Mouse (Mus musculus) thymus, postnatal 36 days (tissue): Measurements from ENCODE around the gene Mboat7.

Source experiments
- DNase-seq, 2 experiments: peaks; one replicate each; pipeline ENCODE4 v3.0.0; 2022; ENCODE audit warnings: mixed read lengths in 2 of 2

Mboat7 gene

DNA sequence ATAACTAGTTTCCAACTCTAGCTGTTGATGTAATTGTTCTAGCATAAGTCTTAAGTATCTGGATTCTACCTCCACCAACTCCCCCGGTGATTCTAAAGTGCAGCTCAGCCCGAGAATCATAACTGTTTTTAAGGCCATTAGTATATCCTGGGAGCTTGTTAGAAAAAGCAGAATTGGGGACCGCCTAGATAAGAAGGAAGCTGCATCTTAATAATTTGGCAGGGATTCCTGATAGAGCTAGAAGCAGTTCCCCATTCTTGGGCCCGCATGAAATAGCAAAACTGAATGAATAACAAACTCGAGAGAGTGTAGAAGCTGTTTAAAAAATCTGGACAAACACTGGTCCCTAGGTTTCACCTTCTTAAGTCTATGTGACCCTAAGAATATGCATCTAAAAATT lies 49.9 kb downstream of the Mboat7 start:
- no peak for DNase-seq

DNA sequence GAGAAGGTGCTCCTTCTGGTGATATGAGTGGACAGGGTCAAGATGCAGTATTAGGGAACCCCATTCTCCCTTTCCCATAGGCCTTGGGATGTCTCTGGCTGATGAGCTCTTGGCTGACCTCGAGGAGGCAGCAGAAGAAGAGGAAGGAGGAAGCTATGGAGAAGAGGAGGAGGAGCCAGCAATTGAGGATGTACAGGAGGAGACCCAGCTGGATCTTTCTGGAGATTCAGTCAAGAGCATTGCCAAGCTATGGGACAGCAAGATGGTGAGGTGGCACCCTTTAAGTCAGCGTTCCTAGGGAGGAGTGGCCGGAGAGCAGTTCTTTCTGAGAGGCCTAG lies 62.9 kb downstream of the Mboat7 start:
- DNase-seq = no peak

DNA sequence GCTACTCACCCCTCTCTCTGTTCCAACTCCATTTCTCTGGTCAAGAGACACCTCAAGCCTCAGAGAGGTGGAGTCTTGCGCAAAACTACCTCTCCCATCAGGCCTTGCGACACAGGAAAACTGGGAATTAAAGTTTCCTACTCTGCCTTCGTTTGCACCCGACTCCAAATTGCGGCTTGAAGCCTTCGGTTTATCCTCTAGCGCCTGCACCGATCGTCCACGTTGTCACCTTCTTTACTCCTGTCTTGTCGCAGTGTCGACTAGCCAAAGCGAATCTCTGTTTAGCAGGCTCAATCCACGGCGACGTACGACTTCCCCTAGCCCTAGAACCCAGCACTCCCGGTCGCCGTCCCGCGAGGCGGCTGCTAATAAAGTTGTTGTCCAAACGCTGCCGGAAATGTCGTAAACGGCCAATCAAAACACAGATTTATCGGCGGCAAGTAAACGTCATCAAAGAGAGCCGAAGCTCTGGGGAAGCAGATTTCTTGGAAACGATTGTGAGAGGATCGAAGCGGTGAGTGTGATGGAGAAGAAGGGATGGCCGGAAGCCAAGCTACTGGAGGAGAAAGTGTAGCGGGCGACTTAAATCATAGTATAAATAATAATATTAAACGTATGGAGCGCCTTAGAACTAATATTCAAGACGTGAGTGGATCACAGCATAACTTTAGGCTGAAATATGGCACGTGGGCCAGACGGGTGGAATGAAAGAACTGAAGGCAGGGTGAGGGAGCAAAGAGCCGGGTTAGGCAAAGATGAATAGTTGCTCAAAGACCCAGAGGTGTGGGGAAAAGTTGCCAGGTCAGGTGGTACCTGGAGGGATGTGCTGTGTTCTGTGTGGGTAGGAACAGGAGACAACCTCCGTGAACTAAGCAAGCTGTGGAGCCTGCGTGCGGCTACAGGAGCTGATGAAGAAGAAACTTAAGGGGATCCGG lies 63.5 kb downstream of the Mboat7 start, which contains the start of the genes Tfpt and Prpf31:
Tfpt (minus strand) TSS at position 387 of the 935 bp plus-strand sequence.
Prpf31 (plus strand) TSS at position 443 of the 935 bp plus-strand sequence.
- DNase-seq = peak; percentile 89

DNA sequence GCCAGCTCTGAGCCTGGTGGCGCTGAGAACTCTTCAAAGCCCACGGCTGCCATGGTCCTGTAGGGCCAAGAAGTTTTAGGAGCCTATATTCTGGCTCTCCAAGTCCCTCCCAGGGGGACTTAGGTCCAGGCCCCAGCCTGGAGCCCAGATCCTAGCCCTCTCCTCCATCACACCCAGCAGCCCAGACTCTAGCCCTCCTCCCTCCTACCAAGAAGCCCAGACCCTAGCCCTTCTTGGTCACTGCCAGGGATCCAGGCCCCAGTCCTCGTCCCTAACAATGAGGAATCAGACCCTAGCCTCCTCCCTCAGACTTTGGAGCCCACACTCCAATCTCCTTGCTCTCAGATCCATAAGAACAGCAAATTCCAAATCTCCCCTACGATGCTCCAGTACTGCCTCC lies 64.3 kb downstream of the Mboat7 start:
- peak in 1 of 2 experiments; percentile 14 for DNase-seq
